Mouse (Mus musculus) yolk sac, embryonic 10.5 days (tissue): ENCODE results near the gene Nrip2.
"Not testable (repeated sequence)": the region's sequence is repeated elsewhere in the genome, so short reads cannot be mapped to it uniquely, and the experiment has no call there.

Experiments
- DNase-seq: peaks from one replicate; pipeline ENCODE4 v3.0.0-alpha.2; 2017; ENCODE audit warnings: low spot score

Gene Nrip2

GRCm38 (mm10) chr6:128398996-128399395 lies at the start of gene Nrip2:
TSS of gene Nrip2 (plus strand) at chr6:128399296.
- DNase-seq: no peak

- no peak for DNase-seq
Observed at GRCm38 (mm10) chr6:128349711-128350110, 49.4 kb upstream of the Nrip2 start.

DNA sequence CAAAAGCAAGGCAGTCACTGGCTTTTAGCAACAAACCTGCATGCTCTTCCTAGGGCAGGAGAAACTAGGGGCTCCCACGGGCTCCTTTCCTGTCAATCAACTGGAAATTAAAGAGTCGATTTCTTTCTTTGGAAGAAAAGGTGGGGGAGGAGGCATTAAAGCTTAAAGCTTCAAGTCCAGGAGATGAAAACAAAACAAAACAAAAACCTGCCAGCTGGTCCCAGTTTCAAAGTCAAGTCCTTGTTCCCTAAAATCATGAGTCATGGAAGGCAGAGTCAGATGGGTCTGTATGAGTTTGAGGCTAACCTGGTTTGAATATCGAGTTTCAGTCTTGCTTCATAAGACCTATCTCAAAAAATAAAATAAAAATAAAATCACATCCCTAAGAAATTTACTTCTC lies 45.0 kb upstream of the Nrip2 start:
- no peak for DNase-seq

GRCm38 (mm10) chr6:128355201-128355681 lies 43.9 kb upstream of the Nrip2 start:
- no peak for DNase-seq

GRCm38 (mm10) chr6:128355726-128356416 lies 43.2 kb upstream of the Nrip2 start, which contains the start of gene Tulp3:
TSS of gene Tulp3 (minus strand) at chr6:128355851.
- DNase-seq: peak; percentile 96

GRCm38 (mm10) chr6:128358999-128359398 lies 40.1 kb upstream of the Nrip2 start:
- DNase-seq: no peak

DNA sequence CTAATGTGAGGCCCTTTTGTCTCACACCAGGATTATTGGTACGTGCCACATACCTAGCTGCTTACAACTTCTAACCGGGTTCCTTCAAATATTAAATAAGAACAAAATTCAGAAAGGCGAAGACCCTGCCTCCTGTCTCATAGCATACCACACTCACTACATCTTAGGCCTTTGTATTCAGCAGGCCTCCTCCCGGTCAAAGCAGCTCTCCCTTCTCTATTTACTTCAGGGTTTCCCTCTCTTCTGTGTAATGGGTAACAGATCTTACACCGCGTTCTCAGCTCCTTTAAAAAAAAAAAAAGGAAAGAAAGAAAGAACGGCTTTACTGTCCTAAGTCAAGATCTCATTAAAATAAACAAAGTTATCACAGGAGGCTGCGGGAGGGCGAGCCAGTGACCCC lies 37.2 kb upstream of the Nrip2 start:
- no peak for DNase-seq

- peak; percentile 89 for DNase-seq
Observed at GRCm38 (mm10) chr6:128362381-128363006, 36.6 kb upstream of the Nrip2 start, which contains the start of the genes Rhno1 and Foxm1. TSS of gene Rhno1 (minus strand) at chr6:128362911. TSS of gene Foxm1 (plus strand) at chr6:128362967.

GRCm38 (mm10) chr6:128363007-128363825 lies 35.9 kb upstream of the Nrip2 start:
- no peak for DNase-seq

GRCm38 (mm10) chr6:128364721-128365120 lies 34.4 kb upstream of the Nrip2 start:
- no peak for DNase-seq

GRCm38 (mm10) chr6:128366466-128366865 lies 32.6 kb upstream of the Nrip2 start:
- no peak for DNase-seq

DNA sequence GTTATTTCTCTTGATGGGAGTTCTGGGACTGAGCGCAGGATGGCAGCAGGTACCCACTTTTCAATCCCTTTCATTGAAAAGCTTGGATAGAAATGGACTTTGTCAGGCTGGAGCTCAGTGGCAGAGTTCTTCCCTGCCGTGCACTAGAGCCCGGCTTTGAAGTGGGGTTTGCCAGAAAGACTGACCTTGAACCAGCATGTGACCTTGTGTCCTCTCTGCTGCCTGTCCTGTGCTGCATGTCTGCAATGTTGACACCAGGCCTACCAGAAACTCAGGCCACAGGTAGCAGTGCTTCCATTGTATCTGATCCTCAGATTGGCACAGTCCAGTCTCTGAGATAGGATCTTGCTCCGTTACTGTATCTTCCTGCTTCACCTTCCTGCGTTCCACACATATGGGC lies 29.1 kb upstream of the Nrip2 start:
- no peak for DNase-seq

DNA sequence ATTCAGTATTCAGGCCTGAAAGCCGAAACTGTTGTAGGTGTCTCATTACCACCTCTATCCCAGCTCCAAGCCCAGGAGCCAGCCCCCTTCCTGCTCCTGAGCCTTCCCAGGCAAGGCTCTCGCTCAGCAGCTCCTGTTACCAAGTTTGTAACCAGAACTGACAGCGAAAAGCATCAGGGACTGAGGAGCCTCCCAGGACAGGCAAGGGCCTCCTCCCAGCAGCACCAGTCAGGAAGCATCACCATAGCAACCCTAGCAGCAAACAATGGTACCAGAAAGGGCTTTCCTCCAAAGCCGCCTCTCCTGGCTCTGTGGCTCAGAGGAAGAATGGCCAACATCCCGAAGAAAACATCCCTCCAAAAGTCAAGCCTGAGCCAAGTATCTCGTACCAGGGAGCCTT lies 23.9 kb upstream of the Nrip2 start, which contains the start of the genes Tex52 and Gm44596:
Gene Tex52, plus strand, starts transcription at position 265 of the 400 bp plus-strand sequence.
Gene Gm44596, plus strand, starts transcription at position 312 of the 400 bp plus-strand sequence.
- no peak for DNase-seq

GRCm38 (mm10) chr6:128376371-128377085 lies 22.6 kb upstream of the Nrip2 start:
- DNase-seq: no peak

- DNase-seq: no peak
Observed at GRCm38 (mm10) chr6:128379636-128380035, 19.5 kb upstream of the Nrip2 start.

- not testable (repeated sequence) for DNase-seq
Observed at GRCm38 (mm10) chr6:128380594-128381167, 18.4 kb upstream of the Nrip2 start.

GRCm38 (mm10) chr6:128381254-128381653 lies 17.8 kb upstream of the Nrip2 start:
- DNase-seq: no peak

GRCm38 (mm10) chr6:128383752-128384151 lies 15.3 kb upstream of the Nrip2 start:
- DNase-seq: no peak

DNA sequence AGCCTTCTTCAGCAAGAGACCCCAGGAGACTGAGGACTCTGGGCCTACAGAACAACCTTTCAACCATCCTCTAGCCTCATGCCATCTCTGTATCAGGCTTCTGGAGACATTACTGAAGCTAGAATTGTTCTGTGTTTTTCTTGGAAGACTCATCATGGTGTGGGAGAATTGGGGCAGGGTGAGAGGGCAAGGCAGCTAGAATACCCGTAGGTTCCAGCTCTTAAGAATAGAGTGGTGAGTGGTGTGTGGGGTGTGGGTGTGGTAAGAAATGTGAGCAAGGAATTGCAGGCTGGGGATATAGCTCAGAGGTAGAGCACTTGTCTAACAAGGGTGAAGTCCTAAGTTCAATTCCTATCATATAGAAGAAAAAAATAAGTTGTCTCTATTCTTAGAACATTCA lies 14.1 kb upstream of the Nrip2 start:
- DNase-seq: no peak

- DNase-seq: no peak
Observed at GRCm38 (mm10) chr6:128389185-128389584, 9.9 kb upstream of the Nrip2 start.

DNA sequence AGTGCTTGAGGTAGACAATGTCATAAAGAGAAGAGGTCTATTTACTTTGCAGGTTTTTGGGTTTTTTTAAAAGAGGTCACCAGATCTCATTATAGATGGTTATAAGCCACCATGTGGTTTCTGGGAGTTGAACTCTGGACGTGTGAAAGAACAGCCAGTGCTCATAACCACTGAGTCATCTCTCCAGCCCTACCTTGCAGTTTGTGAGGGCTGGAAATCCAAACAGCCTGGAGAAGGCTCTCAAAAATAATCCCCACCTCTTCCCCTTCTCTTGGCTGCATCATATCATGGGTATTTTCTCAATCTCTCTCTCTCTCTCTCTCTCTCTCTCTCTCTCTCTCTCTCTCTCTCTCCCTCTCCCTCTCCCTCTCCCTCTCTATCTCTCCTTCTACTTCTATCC lies 8.4 kb upstream of the Nrip2 start:
- no peak for DNase-seq
